Mouse (Mus musculus) hindbrain, embryonic 15.5 days (tissue): ENCODE results near the gene Olfr945. TPM values are rescaled to one million over a fixed set of nuclear protein-coding genes. Genes with fewer than 3 reads are reported as not detected.

Experiments used
- ATAC-seq: fragments of 200-750 bp; cut with Nextera tagmentation; 2 replicates; pipeline ENCODE4 v1.8.0; 2017; ENCODE audit warnings: low read depth, moderate number of reproducible peaks, moderate TSS enrichment; ENCODE audit not compliant: low FRiP score
- H3K27ac ChIP-seq: fragments of 300-500 bp; sonication (generic); replicated peaks from 2 replicates; pipeline ENCODE4 v1.5.1; 2015; ENCODE audit warnings: mild to moderate bottlenecking, inconsistent platforms
- H3K27me3 ChIP-seq: fragments of 300-500 bp; sonication (generic); 2 replicates; pipeline ENCODE4 v1.6.1; 2015; ENCODE audit warnings: control low read depth, inconsistent platforms
- H3K36me3 ChIP-seq: fragments of 300-500 bp; sonication (generic); 2 replicates; pipeline ENCODE4 v1.6.1; 2015; ENCODE audit warnings: control low read depth, inconsistent platforms
- H3K4me1 ChIP-seq: fragments of 300-500 bp; sonication (generic); replicated peaks from 2 replicates; pipeline ENCODE4 v1.6.1; 2015; ENCODE audit warnings: control low read depth, inconsistent platforms
- H3K4me2 ChIP-seq: fragments of 300-500 bp; sonication (generic); 2 replicates; pipeline ENCODE4 v1.6.1; 2015; ENCODE audit warnings: moderate library complexity, mild to moderate bottlenecking, inconsistent platforms
- H3K4me3 ChIP-seq: fragments of 300-500 bp; sonication (generic); 2 replicates; pipeline ENCODE4 v1.5.1; 2015; ENCODE audit warnings: mild to moderate bottlenecking, inconsistent platforms
- H3K9ac ChIP-seq: fragments of 300-500 bp; sonication (generic); 2 replicates; pipeline ENCODE4 v1.6.1; 2015; ENCODE audit warnings: inconsistent platforms
- H3K9me3 ChIP-seq: fragments of 300-500 bp; sonication (generic); 2 replicates; pipeline ENCODE4 v1.6.1; 2016; ENCODE audit warnings: control low read depth, inconsistent platforms
- WGBS: fragments of 180-500 bp; shearing (Covaris S2); methylation state at CpG from one replicate; pipeline ENCODE4 v1.1.7; 2015; 5-methylcytosine and 5-hydroxymethylcytosine counted together
- polyA plus RNA-seq: library from polyadenylated mRNA; unstranded; fragments of >200 nt; fragmentation: Nextera tagmentation; extraction: Ambion mirVana; gene quantifications from 2 replicates; pipeline ENCODE4 v1.2.1, GENCODE M21; 2015

Olfr945 gene
- not detected in 2 replicates for polyA plus RNA-seq

- ATAC-seq, result no peak
- H3K9ac ChIP-seq, result no peak within 1 kb of the TSS
- no peak within 1 kb of the TSS for H3K27ac ChIP-seq
- H3K4me2 ChIP-seq, result no peak within 1 kb of the TSS
- H3K4me1 ChIP-seq, result no peaks in the 10 kb centered on the region
- H3K27me3 ChIP-seq, result no peaks in the 10 kb centered on the region
- H3K36me3 ChIP-seq, result no peaks in the 10 kb centered on the region
- H3K9me3 ChIP-seq, result no peaks in the 10 kb centered on the region
- 88% methylated on average over 3 of the region's 3 CpGs for WGBS
- no peak within 1 kb of the TSS for H3K4me3 ChIP-seq
Measured at GRCm38 (mm10) chr9:39276718-39277117, at the start of gene Olfr945. Olfr945 (minus strand) TSS chr9:39276818.

GRCm38 (mm10) chr9:39325945-39326344, 49.3 kb upstream of the Olfr945 start, which contains the start of gene Olfr948:
Olfr948 (minus strand) TSS chr9:39326045.
- Histone ChIP-seq H3K9me3 (no peaks in the 10 kb centered on the region), H3K27ac (no peak within 1 kb of the TSS), H3K4me3 (no peak within 1 kb of the TSS), H3K4me1 (no peaks in the 10 kb centered on the region), H3K27me3 (no peaks in the 10 kb centered on the region), H3K36me3 (no peaks in the 10 kb centered on the region), H3K4me2 (no peak within 1 kb of the TSS), H3K9ac (no peak within 1 kb of the TSS)
- ATAC-seq, result no peak

GRCm38 (mm10) chr9:39287136-39287535, 10.5 kb upstream of the Olfr945 start:
- no peak overlapping the region for H3K4me2 ChIP-seq
- no peak overlapping the region for H3K4me3 ChIP-seq
- H3K9me3 ChIP-seq, result no peaks in the 10 kb centered on the region
- H3K4me1 ChIP-seq, result no peaks in the 10 kb centered on the region
- no peak overlapping the region for H3K9ac ChIP-seq
- whole genome bisulfite sequencing, result 76% methylated on average over 2 of the region's 2 CpGs
- H3K27ac ChIP-seq, result no peak overlapping the region
- ATAC-seq, result no peak
- H3K36me3 ChIP-seq, result no peaks in the 10 kb centered on the region
- H3K27me3 ChIP-seq, result no peaks in the 10 kb centered on the region

GRCm38 (mm10) chr9:39249894-39250293, 26.7 kb downstream of the Olfr945 start, which contains the start of gene Olfr1537:
Olfr1537 (minus strand) TSS chr9:39249994.
- H3K4me3 ChIP-seq, result no peak within 1 kb of the TSS
- no peak within 1 kb of the TSS for H3K27ac ChIP-seq
- 90% methylated on average over 1 of the region's 1 CpGs for WGBS
- no peaks in the 10 kb centered on the region for H3K9me3 ChIP-seq
- no peaks in the 10 kb centered on the region for H3K4me1 ChIP-seq
- no peak within 1 kb of the TSS for H3K9ac ChIP-seq
- no peak for ATAC-seq
- H3K4me2 ChIP-seq, result no peak within 1 kb of the TSS
- H3K27me3 ChIP-seq, result no peaks in the 10 kb centered on the region
- H3K36me3 ChIP-seq, result no peaks in the 10 kb centered on the region

Other genes starting within 250 kb of the Olfr945 start
- not detected in 2 replicates for gene Olfr937, start 211.9 kb downstream of the Olfr945 start, polyA plus RNA-seq
- not detected in 2 replicates for gene Olfr938, start 197.9 kb downstream of the Olfr945 start, polyA plus RNA-seq
- not detected in 2 replicates for gene Olfr27, start 148.7 kb downstream of the Olfr945 start, polyA plus RNA-seq
- gene Olfr943, start 110.5 kb downstream of the Olfr945 start, polyA plus RNA-seq, result not detected in 2 replicates
- not detected in 2 replicates for gene Olfr944, start 74.9 kb downstream of the Olfr945 start, polyA plus RNA-seq
- gene Olfr1537, start 26.8 kb downstream of the Olfr945 start, polyA plus RNA-seq, result not detected in 2 replicates
- gene Olfr948, start 49.2 kb upstream of the Olfr945 start, polyA plus RNA-seq, result not detected in 2 replicates
- gene Olfr951, start 110.6 kb upstream of the Olfr945 start, polyA plus RNA-seq, result not detected in 2 replicates
- gene Olfr952, start 150.3 kb upstream of the Olfr945 start, polyA plus RNA-seq, result not detected in 2 replicates
- gene Olfr954, start 179.9 kb upstream of the Olfr945 start, polyA plus RNA-seq, result not detected in 2 replicates
- not detected in 2 replicates for gene Olfr955, start 195.1 kb upstream of the Olfr945 start, polyA plus RNA-seq
- not detected in 2 replicates for gene Olfr44, start 217.2 kb upstream of the Olfr945 start, polyA plus RNA-seq
- gene Olfr957, start 239.0 kb upstream of the Olfr945 start, polyA plus RNA-seq, result not detected in 2 replicates